Mouse (Mus musculus) activated CD4-positive, CD25-positive, alpha-beta regulatory T cell, adult 4 months (primary cell): Measurements from ENCODE around the gene Nrip3. TPM values are rescaled to one million over a fixed set of nuclear protein-coding genes. Genes with fewer than 3 reads are reported as not detected.

Source experiments
- polyA plus RNA-seq, 2 experiments: library from polyadenylated mRNA; unstranded; fragments of 100-300 nt; shearing (Covaris generic); gene quantifications; one replicate each; pipeline ENCODE4 v1.2.1; 2017

Nrip3 gene
- polyA plus RNA-seq, 2 experiments from 2014 or later: 0.46 to 0.61 TPM

Other genes with a start within 250 kb of the Nrip3 start
- gene St5, start 78.4 kb downstream of the Nrip3 start, polyA plus RNA-seq: 1 to 10 TPM; 1.3 to 1.7 TPM
- 10 to 100 TPM; 25.5 to 35.6 TPM for gene Akip1, start 78.3 kb downstream of the Nrip3 start, polyA plus RNA-seq
- gene BC051019, start 58.2 kb downstream of the Nrip3 start, polyA plus RNA-seq: under 1 TPM in 1 of 2 experiments, not detected in 1; 0.26 TPM
- gene Ascl3, start 50.3 kb downstream of the Nrip3 start, polyA plus RNA-seq: not detected
- gene Tmem9b, start 29.1 kb downstream of the Nrip3 start, polyA plus RNA-seq: 100 to 1,000 TPM; 118 to 122 TPM
- gene Scube2, start 83.7 kb upstream of the Nrip3 start, polyA plus RNA-seq: under 1 TPM in 1 of 2 experiments, not detected in 1; 0.09 TPM
- 10 to 100 TPM; 29.7 to 34.8 TPM for gene Dennd5a, start 178.4 kb upstream of the Nrip3 start, polyA plus RNA-seq
- 10 to 100 TPM; 31.6 to 35.3 TPM for gene Tmem41b, start 204.9 kb upstream of the Nrip3 start, polyA plus RNA-seq
- gene Ipo7, start 236.2 kb upstream of the Nrip3 start, polyA plus RNA-seq: 10 to 100 TPM; 26.5 to 31.4 TPM